Mouse (Mus musculus): ENCODE measurements around the gene Cit. TPM values are rescaled to one million over a fixed set of nuclear protein-coding genes. Genes with fewer than 3 reads are reported as not detected.

Gene Cit
- polyA plus RNA-seq, 1 experiment: 19.0 TPM

DNA sequence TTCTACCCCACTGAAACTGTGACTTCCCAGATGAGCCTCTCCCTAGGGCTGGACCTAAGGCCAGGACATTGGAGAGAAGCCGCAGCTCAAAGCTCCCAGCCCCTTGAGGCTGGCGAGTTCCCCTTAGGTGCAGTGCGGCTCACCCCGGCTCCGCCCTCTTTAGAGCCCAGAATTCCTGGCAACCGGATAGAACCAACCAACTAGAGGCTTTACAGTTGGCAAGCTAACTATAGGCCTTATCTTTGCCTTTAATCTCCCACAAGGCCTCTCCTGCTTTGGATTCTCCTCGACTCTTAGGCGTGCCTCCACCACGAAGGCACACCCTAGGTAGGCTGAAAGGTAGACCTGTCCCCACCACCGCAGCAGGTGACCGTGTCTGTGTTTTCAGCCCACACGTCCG is 162.6 kb downstream of the Cit start:
- no peak overlapping the region for H3K27ac ChIP-seq (ENCODE audit: control insufficient read depth, insufficient read depth, low read depth, low read length)

DNA sequence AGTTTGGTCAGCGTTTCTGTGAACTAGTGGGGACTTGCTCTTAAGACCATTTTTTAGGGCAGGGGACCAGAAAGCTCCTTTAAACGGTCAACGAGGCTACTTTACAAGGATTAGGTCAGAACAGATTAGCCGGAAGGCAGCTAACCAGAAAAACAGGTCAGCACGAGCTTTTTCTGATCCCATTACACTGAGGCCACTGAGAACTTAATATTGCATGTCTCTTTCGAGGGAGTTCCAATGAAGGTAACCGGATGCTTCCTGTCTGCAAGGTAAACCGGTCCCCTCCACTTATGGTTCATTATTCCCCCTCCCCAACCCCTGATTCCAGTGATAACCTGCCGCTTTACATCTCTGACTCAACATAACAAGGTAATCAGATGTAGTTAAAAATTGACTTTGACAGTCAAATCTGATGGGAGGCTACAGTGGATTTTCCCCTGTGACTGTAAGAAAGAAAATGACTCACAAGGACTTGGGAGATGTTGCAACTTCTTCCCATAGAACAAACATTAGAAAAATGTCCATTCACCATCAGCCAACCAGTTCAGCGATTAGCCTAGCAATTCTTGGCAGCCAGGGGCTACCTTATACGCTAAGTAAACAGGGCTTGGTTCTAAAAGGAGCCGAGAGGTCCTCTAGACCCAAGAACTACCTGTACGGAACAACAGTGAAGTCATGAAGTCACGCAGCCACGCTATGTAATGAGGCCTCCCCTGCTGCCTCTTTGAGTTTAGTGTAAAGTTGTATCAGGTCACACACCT is 164.2 kb downstream of the Cit start:
- Histone ChIP-seq H3K4me1 (ENCODE audit: control insufficient read depth, insufficient read depth, low read length) (peaks cover 4% of the 10 kb centered on the region; the same call in 1 of the 2 replicates), H3K36me3 (ENCODE audit: control insufficient read depth, insufficient read depth, low read length) (no peaks in the 10 kb centered on the region; the same call in 1 of the 2 replicates), H3K4me3 (ENCODE audit: control insufficient read depth, low read depth, low read length) (no peak overlapping the region), H3K27me3 (ENCODE audit: control insufficient read depth, insufficient read depth, low read length) (no peaks in the 10 kb centered on the region), H3K27ac (ENCODE audit: control insufficient read depth, insufficient read depth, low read depth, low read length) (no peak overlapping the region)
- TF ChIP-seq POLR2A (IDR thresholded peaks at IDR 0.05; ENCODE audit: control insufficient read depth, low read depth, low read length): no peak
- TF ChIP-seq CTCF (IDR thresholded peaks at IDR 0.05; ENCODE audit: control insufficient read depth, insufficient read depth, insufficient replicate concordance, low read depth, low read length): no peak

More for the DNA sequence above, 162.6 kb downstream of the Cit start:
- H3K36me3 ChIP-seq (ENCODE audit: control insufficient read depth, insufficient read depth, low read length): no peaks in the 10 kb centered on the region; the same call in 1 of the 2 replicates
- no peaks in the 10 kb centered on the region for H3K27me3 ChIP-seq (ENCODE audit: control insufficient read depth, insufficient read depth, low read length)
- no peak overlapping the region for H3K4me3 ChIP-seq (ENCODE audit: control insufficient read depth, low read depth, low read length)
- H3K4me1 ChIP-seq (ENCODE audit: control insufficient read depth, insufficient read depth, low read length): peaks cover 4% of the 10 kb centered on the region
- TF ChIP-seq POLR2A (IDR thresholded peaks at IDR 0.05; ENCODE audit: control insufficient read depth, low read depth, low read length) (no peak), CTCF (IDR thresholded peaks at IDR 0.05; ENCODE audit: control insufficient read depth, insufficient read depth, insufficient replicate concordance, low read depth, low read length) (no peak)

DNA sequence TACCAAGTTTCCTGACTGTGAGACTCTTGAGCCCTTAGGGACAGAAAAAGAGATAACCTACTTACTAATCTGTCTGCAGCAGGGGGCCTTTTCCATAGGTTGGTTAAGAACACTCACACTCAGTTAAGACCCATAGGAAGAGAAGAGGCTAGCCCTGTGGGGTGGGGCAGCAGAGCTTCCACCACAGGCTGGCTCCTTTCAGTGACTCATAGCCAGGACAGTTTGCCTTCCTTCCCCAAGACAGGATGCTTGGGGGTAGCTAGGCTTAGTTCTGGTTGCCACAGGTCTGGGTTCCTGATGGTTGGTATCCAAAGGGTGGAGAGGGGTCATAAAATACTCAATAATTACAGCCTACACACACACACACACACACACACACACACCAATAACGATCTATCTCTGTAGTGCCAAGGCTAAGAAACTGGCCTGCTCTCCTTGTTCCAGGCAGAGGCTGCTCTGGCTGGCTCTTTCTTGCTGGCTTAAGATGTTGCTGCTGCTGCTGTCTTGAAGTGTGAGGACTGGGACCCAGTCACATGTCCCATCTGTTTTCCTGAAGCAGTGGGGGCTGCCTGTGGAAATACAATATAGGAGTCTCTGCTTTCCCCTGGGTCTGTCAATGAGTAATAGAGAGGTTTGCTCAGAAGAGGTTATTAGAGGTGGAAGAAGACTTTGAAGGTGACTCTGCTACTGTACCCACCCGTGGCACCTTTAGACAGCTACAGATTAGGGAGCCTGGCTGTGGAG is 165.0 kb downstream of the Cit start:
- Histone ChIP-seq H3K27ac (ENCODE audit: control insufficient read depth, insufficient read depth, low read depth, low read length) (no peak overlapping the region), H3K36me3 (ENCODE audit: control insufficient read depth, insufficient read depth, low read length) (no peaks in the 10 kb centered on the region; the same call in 1 of the 2 replicates), H3K4me1 (ENCODE audit: control insufficient read depth, insufficient read depth, low read length) (peaks cover 7% of the 10 kb centered on the region; the same call in 1 of the 2 replicates), H3K4me3 (ENCODE audit: control insufficient read depth, low read depth, low read length) (no peak overlapping the region), H3K27me3 (ENCODE audit: control insufficient read depth, insufficient read depth, low read length) (no peaks in the 10 kb centered on the region)
- TF ChIP-seq CTCF (IDR thresholded peaks at IDR 0.05; ENCODE audit: control insufficient read depth, insufficient read depth, insufficient replicate concordance, low read depth, low read length): no peak
- no peak for TF ChIP-seq POLR2A (IDR thresholded peaks at IDR 0.05; ENCODE audit: control insufficient read depth, low read depth, low read length)

GRCm38 (mm10) chr5:116011700-116012099 is 166.6 kb downstream of the Cit start:
- Histone ChIP-seq H3K4me3 (ENCODE audit: control insufficient read depth, low read depth, low read length) (no peak overlapping the region), H3K27me3 (ENCODE audit: control insufficient read depth, insufficient read depth, low read length) (no peaks in the 10 kb centered on the region), H3K36me3 (ENCODE audit: control insufficient read depth, insufficient read depth, low read length) (no peaks in the 10 kb centered on the region; the same call in 1 of the 2 replicates), H3K4me1 (ENCODE audit: control insufficient read depth, insufficient read depth, low read length) (peaks cover 8% of the 10 kb centered on the region; the same call in 1 of the 2 replicates), H3K27ac (ENCODE audit: control insufficient read depth, insufficient read depth, low read depth, low read length) (no peak overlapping the region)
- no peak for TF ChIP-seq POLR2A (IDR thresholded peaks at IDR 0.05; ENCODE audit: control insufficient read depth, low read depth, low read length)
- no peak for TF ChIP-seq CTCF (IDR thresholded peaks at IDR 0.05; ENCODE audit: control insufficient read depth, insufficient read depth, insufficient replicate concordance, low read depth, low read length)

DNA sequence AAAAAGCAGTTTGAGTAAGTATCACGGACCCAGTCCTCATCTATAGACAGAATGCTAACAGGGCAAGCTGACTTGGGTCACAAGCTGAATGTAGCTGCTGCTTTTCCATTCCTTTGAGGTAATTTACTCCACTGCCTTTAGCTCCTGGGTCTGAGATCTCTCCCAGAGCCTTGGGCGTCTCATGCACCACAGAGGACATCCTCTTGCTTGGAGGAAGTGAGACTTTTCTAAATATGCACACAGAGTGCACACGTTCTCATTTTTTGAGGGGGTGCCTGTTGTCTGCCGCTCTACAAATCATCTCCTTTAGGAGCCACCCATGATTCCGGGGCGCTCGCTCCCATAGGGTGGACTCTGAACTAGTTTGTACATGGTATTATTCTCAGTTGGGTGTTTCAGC is 167.4 kb downstream of the Cit start:
- Histone ChIP-seq H3K27me3 (ENCODE audit: control insufficient read depth, insufficient read depth, low read length) (no peaks in the 10 kb centered on the region), H3K27ac (ENCODE audit: control insufficient read depth, insufficient read depth, low read depth, low read length) (no peak overlapping the region), H3K4me1 (ENCODE audit: control insufficient read depth, insufficient read depth, low read length) (peaks cover 8% of the 10 kb centered on the region; the same call in 1 of the 2 replicates), H3K36me3 (ENCODE audit: control insufficient read depth, insufficient read depth, low read length) (no peaks in the 10 kb centered on the region; the same call in 1 of the 2 replicates), H3K4me3 (ENCODE audit: control insufficient read depth, low read depth, low read length) (no peak overlapping the region)
- TF ChIP-seq CTCF (IDR thresholded peaks at IDR 0.05; ENCODE audit: control insufficient read depth, insufficient read depth, insufficient replicate concordance, low read depth, low read length) (no peak), POLR2A (IDR thresholded peaks at IDR 0.05; ENCODE audit: control insufficient read depth, low read depth, low read length) (no peak)

DNA sequence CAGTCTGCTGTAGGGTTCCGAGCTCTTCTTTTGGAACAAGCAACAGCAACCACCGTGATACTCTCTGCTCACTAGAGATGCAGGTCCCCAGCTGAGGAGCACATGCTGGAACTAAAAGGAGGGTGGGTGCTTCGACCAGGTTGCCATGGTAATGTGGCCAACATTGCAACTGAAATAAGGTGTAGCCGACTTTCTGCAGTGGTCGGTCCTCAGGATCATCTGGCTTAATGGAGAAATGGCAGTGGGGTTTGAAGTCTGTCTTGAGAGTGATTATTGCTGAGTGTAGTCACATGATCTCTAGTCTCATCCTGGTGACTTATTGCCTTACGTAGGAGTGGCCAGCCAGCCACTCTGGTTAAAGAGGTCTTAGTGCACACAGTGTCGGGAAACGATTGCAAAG is 168.7 kb downstream of the Cit start:
- H3K36me3 ChIP-seq (ENCODE audit: control insufficient read depth, insufficient read depth, low read length): no peaks in the 10 kb centered on the region
- TF ChIP-seq POLR2A (IDR thresholded peaks at IDR 0.05; ENCODE audit: control insufficient read depth, low read depth, low read length) (no peak), CTCF (IDR thresholded peaks at IDR 0.05; ENCODE audit: control insufficient read depth, insufficient read depth, insufficient replicate concordance, low read depth, low read length) (no peak)
- H3K4me3 ChIP-seq (ENCODE audit: control insufficient read depth, low read depth, low read length): no peak overlapping the region
- no peak overlapping the region for H3K27ac ChIP-seq (ENCODE audit: control insufficient read depth, insufficient read depth, low read depth, low read length)
- H3K4me1 ChIP-seq (ENCODE audit: control insufficient read depth, insufficient read depth, low read length): peaks cover 5% of the 10 kb centered on the region; the same call in 1 of the 2 replicates
- H3K27me3 ChIP-seq (ENCODE audit: control insufficient read depth, insufficient read depth, low read length): no peaks in the 10 kb centered on the region

- Histone ChIP-seq H3K36me3 (ENCODE audit: control insufficient read depth, insufficient read depth, low read length) (no peaks in the 10 kb centered on the region), H3K27ac (ENCODE audit: control insufficient read depth, insufficient read depth, low read depth, low read length) (no peak overlapping the region), H3K4me1 (ENCODE audit: control insufficient read depth, insufficient read depth, low read length) (peaks cover 5% of the 10 kb centered on the region; the same call in 1 of the 2 replicates), H3K27me3 (ENCODE audit: control insufficient read depth, insufficient read depth, low read length) (no peaks in the 10 kb centered on the region), H3K4me3 (ENCODE audit: control insufficient read depth, low read depth, low read length) (no peak overlapping the region)
- TF ChIP-seq CTCF (IDR thresholded peaks at IDR 0.05; ENCODE audit: control insufficient read depth, insufficient read depth, insufficient replicate concordance, low read depth, low read length): no peak
- TF ChIP-seq POLR2A (IDR thresholded peaks at IDR 0.05; ENCODE audit: control insufficient read depth, low read depth, low read length): no peak
Observed at GRCm38 (mm10) chr5:116014237-116014636, 169.2 kb downstream of the Cit start.

Measured in testis, adult 2 months (tissue).